Mouse (Mus musculus) gonadal fat pad, adult 2 months (tissue): ENCODE results near the gene Cd151. TPM values are rescaled to one million over a fixed set of nuclear protein-coding genes. Genes with fewer than 3 reads are reported as not detected.

ENCODE experiments used
- DNase-seq: peaks from one replicate; pipeline ENCODE4 v3.0.0-alpha.2; 2012; ENCODE audit warnings: low read depth
- polyA plus RNA-seq: library from polyadenylated mRNA; depleted of rRNA; stranded (reverse); fragments of >200 nt; gene quantifications from 2 replicates; pipeline ENCODE4 v1.2.3, GENCODE M21; 2012; rRNA removed

The Cd151 gene
- polyA plus RNA-seq, 1 experiment: 894 TPM

- no peak for DNase-seq
Measured at GRCm38 (mm10) chr7:141495379-141495778, 28.2 kb downstream of the Cd151 start.

GRCm38 (mm10) chr7:141495940-141496339 lies 28.7 kb downstream of the Cd151 start:
- no peak for DNase-seq

- DNase-seq: no peak
Measured at GRCm38 (mm10) chr7:141497600-141497999, 30.4 kb downstream of the Cd151 start.

GRCm38 (mm10) chr7:141501820-141502555 lies 34.8 kb downstream of the Cd151 start:
- no peak for DNase-seq

DNA sequence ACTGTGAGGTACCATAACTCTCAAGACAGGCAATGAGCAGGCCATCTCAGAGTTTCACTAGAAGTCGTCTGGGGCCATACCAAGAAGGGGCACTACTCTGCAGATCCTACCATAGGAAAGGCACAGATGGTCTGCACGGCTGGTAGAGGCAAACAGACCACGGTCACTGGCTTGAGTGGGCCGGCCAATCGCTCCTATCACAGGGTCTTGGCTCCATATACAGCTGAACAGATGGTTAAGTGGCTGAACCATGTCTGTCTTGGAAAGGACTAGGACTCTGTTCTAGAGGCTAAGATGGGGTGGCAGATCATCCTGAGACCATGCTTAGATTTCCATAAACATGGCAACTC lies 35.3 kb downstream of the Cd151 start:
- no peak for DNase-seq

DNA sequence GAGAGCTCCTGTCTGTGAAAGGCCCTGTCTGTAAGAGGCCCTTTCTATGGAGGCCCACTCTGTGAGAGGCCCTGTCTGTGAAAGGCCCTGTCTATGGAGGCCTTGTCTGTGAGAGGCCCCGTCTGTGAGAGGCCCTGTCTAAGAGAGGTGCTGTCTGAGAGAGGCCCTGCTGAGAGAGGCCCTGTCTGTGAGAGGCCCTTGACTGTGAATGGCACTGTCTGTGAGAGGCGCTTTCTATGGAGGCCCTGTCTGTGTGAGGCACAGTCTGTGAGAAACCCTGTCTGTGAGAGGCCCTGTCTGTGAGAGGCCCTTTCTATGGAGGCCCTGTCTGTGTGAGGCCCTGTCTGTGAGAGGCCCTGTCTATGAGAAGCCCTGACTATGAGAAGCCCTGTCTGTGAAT lies 39.1 kb downstream of the Cd151 start:
- no peak for DNase-seq

DNA sequence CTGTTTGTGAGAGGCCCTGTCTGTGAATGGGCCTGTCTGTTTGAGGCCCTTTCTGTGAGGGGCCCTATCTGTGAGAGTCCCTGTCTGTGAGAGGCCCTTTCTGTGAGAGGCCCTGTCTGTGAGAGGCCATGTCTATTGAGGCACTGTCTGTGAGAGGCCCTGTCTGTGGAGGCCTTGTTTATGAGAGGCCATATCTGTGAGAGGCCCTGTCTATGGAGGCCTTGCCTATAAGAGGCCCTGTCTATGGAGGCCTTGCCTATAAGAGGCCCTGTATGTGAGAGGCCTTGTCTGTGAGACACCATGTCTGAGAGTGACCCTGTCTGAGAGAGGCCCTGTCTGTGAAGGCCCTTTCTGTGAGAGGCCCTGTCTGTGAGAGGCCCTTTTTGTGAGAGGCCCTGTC lies 41.0 kb downstream of the Cd151 start:
- no peak for DNase-seq

- no peak for DNase-seq
Measured at GRCm38 (mm10) chr7:141510196-141510595, 43.0 kb downstream of the Cd151 start.

DNA sequence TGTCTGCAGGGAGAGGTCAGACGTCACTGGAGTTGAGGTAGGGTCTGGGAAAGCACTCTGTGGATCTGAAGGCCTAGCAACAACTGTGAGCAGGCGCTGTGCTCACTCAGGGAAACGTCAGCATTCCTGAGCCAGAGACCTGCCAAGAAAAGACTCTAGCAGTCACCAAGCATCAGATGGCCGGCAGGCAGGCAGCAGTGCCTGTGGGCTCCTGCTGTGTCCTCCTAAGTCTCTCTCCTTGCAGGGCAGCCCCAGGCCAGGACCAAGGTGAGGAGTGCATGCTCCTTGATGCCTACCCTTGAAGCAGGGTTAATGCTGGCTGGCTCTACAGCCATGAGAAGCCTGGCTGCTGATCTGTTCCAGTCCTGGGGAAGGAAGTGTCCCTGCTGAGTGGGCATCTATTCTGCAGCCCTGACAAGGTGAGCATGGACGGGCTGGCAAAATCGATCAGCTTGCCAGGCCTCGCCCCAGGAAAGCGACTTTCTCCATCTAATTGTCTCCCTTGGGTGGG lies 43.5 kb downstream of the Cd151 start:
- DNase-seq: no peak

DNA sequence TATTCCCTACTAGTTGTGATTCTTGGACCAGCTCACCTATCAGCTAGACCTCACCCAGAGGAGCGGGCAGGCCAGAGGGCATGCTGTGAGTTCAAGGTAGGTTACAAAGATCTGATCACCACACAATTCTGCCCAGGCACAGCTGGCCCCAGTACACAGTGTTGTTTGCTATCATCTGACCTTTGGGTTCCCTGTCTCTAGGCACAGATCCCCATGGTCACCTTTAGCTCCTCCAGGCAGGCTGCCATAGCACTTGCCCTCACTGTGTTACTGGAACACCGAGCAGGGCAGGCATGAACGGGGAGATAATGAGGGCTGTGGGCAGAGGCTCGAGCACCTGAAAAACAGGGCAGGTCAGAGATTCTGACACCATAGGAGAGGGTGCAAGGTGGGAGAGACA lies 50.4 kb downstream of the Cd151 start:
- no peak for DNase-seq

GRCm38 (mm10) chr7:141518296-141518695 lies 51.1 kb downstream of the Cd151 start:
- DNase-seq: no peak

GRCm38 (mm10) chr7:141518926-141519325 lies 51.7 kb downstream of the Cd151 start:
- no peak for DNase-seq

- no peak for DNase-seq
Measured at GRCm38 (mm10) chr7:141519795-141520194, 52.6 kb downstream of the Cd151 start.

Other genes with a start within 250 kb of the Cd151 start
- 22.7 and 40.8 TPM in 2 replicates for gene Phrf1, start 238.6 kb upstream of the Cd151 start, polyA plus RNA-seq
- gene Irf7, start 200.9 kb upstream of the Cd151 start, polyA plus RNA-seq: 53.6 and 59.7 TPM in 2 replicates
- gene Cdhr5, start 190.6 kb upstream of the Cd151 start, polyA plus RNA-seq: 3.1 and 16.2 TPM in 2 replicates
- gene Sct, start 188.3 kb upstream of the Cd151 start, polyA plus RNA-seq: 5.1 and 8.1 TPM in 2 replicates
- gene Drd4, start 175.4 kb upstream of the Cd151 start, polyA plus RNA-seq: 3.9 and 5.1 TPM in 2 replicates
- gene Deaf1, start 139.7 kb upstream of the Cd151 start, polyA plus RNA-seq: 18.7 and 18.9 TPM in 2 replicates
- 48.1 and 48.9 TPM in 2 replicates for gene Tmem80, start 139.7 kb upstream of the Cd151 start, polyA plus RNA-seq
- gene Eps8l2, start 128.5 kb upstream of the Cd151 start, polyA plus RNA-seq: 21.5 and 22.3 TPM in 2 replicates
- 324 and 438 TPM in 2 replicates for gene Taldo1, start 75.2 kb upstream of the Cd151 start, polyA plus RNA-seq
- gene Gatd1, start 53.3 kb upstream of the Cd151 start, polyA plus RNA-seq: 103 and 109 TPM in 2 replicates
- gene Cend1, start 37.9 kb upstream of the Cd151 start, polyA plus RNA-seq: 0.36 and 0.53 TPM in 2 replicates
- 120 TPM in 2 replicates for gene Slc25a22, start 29.5 kb upstream of the Cd151 start, polyA plus RNA-seq
- gene Pidd1, start 23.4 kb upstream of the Cd151 start, polyA plus RNA-seq: 10.3 and 12.3 TPM in 2 replicates
- 599 and 692 TPM in 2 replicates for gene Rplp2, start 20.0 kb upstream of the Cd151 start, polyA plus RNA-seq
- 1,065 and 1,157 TPM in 2 replicates for gene Pnpla2, start 12.2 kb upstream of the Cd151 start, polyA plus RNA-seq
- gene Cracr2b, start 6.3 kb upstream of the Cd151 start, polyA plus RNA-seq: 42.8 and 51.2 TPM in 2 replicates
- 75.7 and 82.9 TPM in 2 replicates for gene Polr2l, start 7.7 kb downstream of the Cd151 start, polyA plus RNA-seq
- 100 and 130 TPM in 2 replicates for gene Tspan4, start 7.8 kb downstream of the Cd151 start, polyA plus RNA-seq
- gene Chid1, start 72.5 kb downstream of the Cd151 start, polyA plus RNA-seq: 61.9 and 69.0 TPM in 2 replicates
- 49.2 and 64.8 TPM in 2 replicates for gene Ap2a2, start 94.8 kb downstream of the Cd151 start, polyA plus RNA-seq
- 0.01 and 0.08 TPM in 2 replicates for gene Muc6, start 187.9 kb downstream of the Cd151 start, polyA plus RNA-seq
- gene Muc2, start 222.9 kb downstream of the Cd151 start, polyA plus RNA-seq: 2.9 and 5.8 TPM in 2 replicates